Mouse (Mus musculus) heart, adult 2 months (tissue): ENCODE measurements around the gene Filip1l.

Experiments
- CTCF ChIP-seq: fragments of 200-600 bp; IDR thresholded peaks from 2 replicates; pipeline ENCODE4 v1.8.1; 2022; ENCODE audit warnings: antibody characterized with exemption, mild to moderate bottlenecking, moderate library complexity
- EP300 ChIP-seq: fragments of 200-500 bp; IDR thresholded peaks from 2 replicates; pipeline ENCODE4 v1.6.1; 2011; ENCODE audit warnings: low read depth, low read length, control low read depth; ENCODE audit not compliant: insufficient read depth
- POLR2A ChIP-seq: fragments of 200-500 bp; IDR thresholded peaks from 2 replicates; pipeline ENCODE4 v1.6.1; 2011; ENCODE audit warnings: mild to moderate bottlenecking, low read depth, low read length, control low read depth; ENCODE audit not compliant: insufficient read depth

DNA sequence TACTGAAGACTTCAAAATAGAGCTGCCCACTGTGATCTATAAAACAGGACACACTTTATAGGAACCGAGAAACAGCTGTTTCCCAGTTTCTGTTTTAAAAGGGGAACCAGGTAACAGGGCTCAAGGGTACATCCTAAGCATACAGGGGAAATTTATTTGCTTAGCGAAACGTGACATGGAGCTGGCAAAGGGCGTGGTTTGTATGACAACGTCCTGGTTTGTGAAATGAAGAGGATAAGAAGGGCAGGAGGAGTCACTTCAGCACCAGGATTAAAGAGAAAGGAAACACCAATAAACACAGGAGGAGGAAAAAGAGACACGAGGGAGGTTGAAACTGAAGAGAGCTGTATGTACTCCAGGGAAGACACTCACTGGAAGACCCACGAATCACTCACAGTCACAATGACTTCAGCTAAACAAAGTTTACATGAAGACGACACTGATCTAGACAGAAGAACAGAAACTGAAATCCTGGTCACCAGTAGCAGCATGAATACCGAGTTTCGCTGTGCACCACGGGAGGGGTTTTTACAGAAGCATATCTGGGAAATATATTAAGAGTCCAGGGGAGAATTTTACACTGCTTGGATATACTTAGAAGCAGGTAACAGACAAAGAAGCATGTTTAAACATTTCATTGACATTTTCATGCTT is 16.0 kb upstream of the Filip1l start:
- TF ChIP-seq CTCF (no peak), POLR2A (peak; percentile 31; the same call in 1 of the 2 replicates), EP300 (no peak)
